Mouse (Mus musculus) ES-Bruce4 (cell line): ENCODE data around the gene Cln5. TPM values are rescaled to one million over a fixed set of nuclear protein-coding genes. Genes with fewer than 3 reads are reported as not detected.
A peak's percentile ranks its signal among the peaks of the same experiment; 100 is the strongest.

Source experiments
- H3K27ac ChIP-seq: 2 replicates; pipeline ENCODE4 v1.5.1; 2012; ENCODE audit warnings: low read length, inconsistent platforms; ENCODE audit not compliant: insufficient read depth
- H3K27me3 ChIP-seq: 2 replicates; pipeline ENCODE4 v1.6.1; 2012; ENCODE audit warnings: mild to moderate bottlenecking, low read length, inconsistent platforms; ENCODE audit not compliant: control insufficient read depth, poor library complexity, insufficient read depth, severe bottlenecking
- H3K36me3 ChIP-seq: 2 replicates; pipeline ENCODE4 v1.6.1; 2012; ENCODE audit warnings: inconsistent platforms, mild to moderate bottlenecking, low read length, moderate library complexity; ENCODE audit not compliant: control insufficient read depth, poor library complexity, insufficient read depth, severe bottlenecking
- H3K4me1 ChIP-seq: one replicate; pipeline ENCODE4 v1.8.1; 2011; ENCODE audit warnings: low read length; ENCODE audit not compliant: control insufficient read depth, insufficient read depth
- H3K4me3 ChIP-seq: 2 replicates; pipeline ENCODE4 v1.5.1; 2011; ENCODE audit warnings: low read depth, mild to moderate bottlenecking, low read length
- H3K9ac ChIP-seq: 2 replicates; pipeline ENCODE4 v1.6.1; 2012; ENCODE audit warnings: low read depth, mild to moderate bottlenecking, inconsistent platforms; ENCODE audit not compliant: poor library complexity, severe bottlenecking
- H3K9me3 ChIP-seq: replicated peaks from 2 replicates; pipeline ENCODE4 v1.6.1; 2012; ENCODE audit warnings: mild to moderate bottlenecking, low read length, inconsistent platforms; ENCODE audit not compliant: control insufficient read depth, poor library complexity, insufficient read depth, severe bottlenecking
- CTCF ChIP-seq: IDR thresholded peaks from one replicate; pipeline ENCODE4 v1.8.1; 2011; ENCODE audit warnings: low read depth, low read length
- EP300 ChIP-seq: IDR thresholded peaks from 2 replicates; pipeline ENCODE4 v1.6.1; 2011; ENCODE audit warnings: low read depth, low read length; ENCODE audit not compliant: insufficient read depth
- POLR2A ChIP-seq: IDR thresholded peaks from one replicate; pipeline ENCODE4 v1.8.1; 2011; ENCODE audit warnings: low read length; ENCODE audit not compliant: insufficient read depth
- polyA plus RNA-seq: library from polyadenylated mRNA; stranded (reverse); fragments of >200 nt; gene quantifications from 2 replicates; pipeline ENCODE4 v1.2.4, GENCODE M21; 2011; ENCODE audit warnings: low read depth; ENCODE audit not compliant: missing spikeins, insufficient read depth, insufficient read length

Gene Cln5
- polyA plus RNA-seq, 1 experiment, result 38.7 TPM

GRCm38 (mm10) chr14:103095826-103096225 is 25.8 kb downstream of the Cln5 start:
- no peaks in the 10 kb centered on the region for H3K9me3 ChIP-seq
- H3K36me3 ChIP-seq, result peaks cover 54% of the 10 kb centered on the region
- H3K4me3 ChIP-seq, result no peak overlapping the region
- TF ChIP-seq POLR2A, result no peak
- TF ChIP-seq EP300, result no peak
- no peak for TF ChIP-seq CTCF
- peak overlapping the region; percentile 10; the same call in 1 of the 2 replicates for H3K9ac ChIP-seq
- peaks cover 4% of the 10 kb centered on the region for H3K4me1 ChIP-seq
- no peak overlapping the region for H3K27ac ChIP-seq
- H3K27me3 ChIP-seq, result no peaks in the 10 kb centered on the region

- H3K9ac ChIP-seq, result 0 out of 2 replicates have a peak overlapping the region, but pooled peaks have one; percentile 36
- H3K4me1 ChIP-seq, result peaks cover 6% of the 10 kb centered on the region
- no peak overlapping the region for H3K4me3 ChIP-seq
- no peak overlapping the region for H3K27ac ChIP-seq
- no peaks in the 10 kb centered on the region for H3K9me3 ChIP-seq
- no peak for TF ChIP-seq CTCF
- no peak for TF ChIP-seq EP300
- TF ChIP-seq POLR2A, result no peak
- H3K27me3 ChIP-seq, result no peaks in the 10 kb centered on the region
- peaks cover 47% of the 10 kb centered on the region for H3K36me3 ChIP-seq
Observed at GRCm38 (mm10) chr14:103096621-103097020, 26.6 kb downstream of the Cln5 start.

GRCm38 (mm10) chr14:103098213-103098586 is 28.2 kb downstream of the Cln5 start:
- no peaks in the 10 kb centered on the region for H3K9me3 ChIP-seq
- H3K27me3 ChIP-seq, result no peaks in the 10 kb centered on the region
- H3K4me3 ChIP-seq, result peak overlapping the region; percentile 79
- peaks cover 32% of the 10 kb centered on the region for H3K36me3 ChIP-seq
- TF ChIP-seq EP300, result no peak
- no peak for TF ChIP-seq POLR2A
- TF ChIP-seq CTCF, result no peak
- H3K9ac ChIP-seq, result peak overlapping the region; percentile 100
- H3K4me1 ChIP-seq, result peaks cover 6% of the 10 kb centered on the region
- peak overlapping the region; percentile 68 for H3K27ac ChIP-seq

- H3K36me3 ChIP-seq, result peaks cover 27% of the 10 kb centered on the region
- peak overlapping the region; percentile 94 for H3K4me3 ChIP-seq
- H3K9ac ChIP-seq, result peak overlapping the region; percentile 100
- peaks cover 6% of the 10 kb centered on the region for H3K4me1 ChIP-seq
- H3K9me3 ChIP-seq, result no peaks in the 10 kb centered on the region
- no peak for TF ChIP-seq CTCF
- no peak for TF ChIP-seq EP300
- no peak for TF ChIP-seq POLR2A
- H3K27ac ChIP-seq, result peak overlapping the region; percentile 98
- H3K27me3 ChIP-seq, result no peaks in the 10 kb centered on the region
Observed at GRCm38 (mm10) chr14:103098587-103099235, 28.7 kb downstream of the Cln5 start.

- Histone ChIP-seq H3K27ac (peak within 1 kb of the TSS; percentile 98), H3K27me3 (no peaks in the 10 kb centered on the region), H3K4me3 (peak within 1 kb of the TSS; percentile 94), H3K9me3 (no peaks in the 10 kb centered on the region), H3K9ac (peak within 1 kb of the TSS; percentile 100), H3K36me3 (peaks cover 20% of the 10 kb centered on the region), H3K4me1 (peaks cover 6% of the 10 kb centered on the region)
- TF ChIP-seq EP300, result peak; percentile 96
- TF ChIP-seq POLR2A, result no peak
- no peak for TF ChIP-seq CTCF
Observed at GRCm38 (mm10) chr14:103099238-103099933, 29.4 kb downstream of the Cln5 start, which contains the start of gene Fbxl3. Gene Fbxl3, minus strand, starts transcription at chr14:103099566.

GRCm38 (mm10) chr14:103100296-103100695 is 30.3 kb downstream of the Cln5 start:
- peaks cover 13% of the 10 kb centered on the region for H3K36me3 ChIP-seq
- no peaks in the 10 kb centered on the region for H3K9me3 ChIP-seq
- TF ChIP-seq POLR2A, result no peak
- TF ChIP-seq CTCF, result no peak
- peak overlapping the region; percentile 71 for H3K9ac ChIP-seq
- no peak overlapping the region; the same call in 1 of the 2 replicates for H3K4me3 ChIP-seq
- H3K27ac ChIP-seq, result 0 out of 2 replicates have a peak overlapping the region, but pooled peaks have one; percentile 39
- peaks cover 5% of the 10 kb centered on the region for H3K4me1 ChIP-seq
- H3K27me3 ChIP-seq, result no peaks in the 10 kb centered on the region
